In genomic region chr19:3946715-3947114, GRCm38 (mm10) we compare ENCODE assay signal across 8 mouse cellular contexts. TPM values are rescaled to one million over a fixed set of nuclear protein-coding genes. Genes with fewer than 3 reads are reported as not detected.
DNase-seq lines count a peak whose midpoint lies in the region; ATAC-seq lines count a peak whose summit lies in the region.

No protein-coding gene starts in this region.

- 11% methylated on average over 2 of the region's 2 CpGs for WGBS in embryonic facial prominence, embryonic 11.5 days

- H3K4me2 ChIP-seq in embryonic facial prominence, embryonic 11.5 days (ENCODE audit: low read depth, low read length), result no peak overlapping the region

- no peaks in the 10 kb centered on the region for H3K36me3 ChIP-seq in embryonic facial prominence, embryonic 11.5 days (replicated peaks; ENCODE audit: control insufficient read depth, insufficient read depth, low read depth, low read length)

- intact Hi-C loops in heart, postnatal 10 days (cut with DNase I), result loop anchor here (1.0 kb wide), 2 partner anchors 34 to 66 kb away; partner anchors contain the start of gene Ndufv1

- no peak overlapping the region for H3K4me3 ChIP-seq in embryonic facial prominence, embryonic 11.5 days (ENCODE audit: low read depth, low read length)

- no peak; the same call in 1 of the 2 replicates for ATAC-seq in cerebellum, adult (ENCODE audit: insufficient number of reproducible peaks, low FRiP score, low TSS enrichment)
- peak; percentile 62; the same call in 1 of the 2 replicates for ATAC-seq in embryonic facial prominence, embryonic 11.5 days (replicated peaks; ENCODE audit: insufficient number of reproducible peaks, low FRiP score, low TSS enrichment, low read depth)
- peak; percentile 64 for ATAC-seq in megakaryocyte, adult 5-6 weeks (ENCODE audit: poor library complexity, severe bottlenecking)

- H3K4me1 ChIP-seq in embryonic facial prominence, embryonic 11.5 days (ENCODE audit: control insufficient read depth, insufficient read depth, low read length), result no peaks in the 10 kb centered on the region

- no peak overlapping the region for H3K27ac ChIP-seq in embryonic facial prominence, embryonic 11.5 days (replicated peaks; ENCODE audit: low read depth, low read length)

- no peaks in the 10 kb centered on the region for H3K9me3 ChIP-seq in embryonic facial prominence, embryonic 11.5 days (replicated peaks; ENCODE audit: control insufficient read depth, low read length)

- no peak overlapping the region for H3K9ac ChIP-seq in embryonic facial prominence, embryonic 11.5 days (replicated peaks; ENCODE audit: low read length)

- peak; percentile 51 for DNase-seq in cerebellum, adult 11 months
- DNase-seq in adrenal gland, adult 18-20 months (ENCODE audit: low spot score in 2 of 2), result peak; percentile 63 to 70
- DNase-seq in embryonic facial prominence, embryonic 11.5 days (ENCODE audit: low spot score), result peak; percentile 79
- peak; percentile 80 to 86 for DNase-seq in heart, postnatal 10 days
- DNase-seq in layer of hippocampus, adult 9-10 months (ENCODE audit: low spot score), result peak; percentile 53
- DNase-seq in right cerebral cortex, adult 2 months (ENCODE audit: low spot score in 2 of 2), result peak; percentile 79 to 80

- H3K27me3 ChIP-seq in embryonic facial prominence, embryonic 11.5 days (ENCODE audit: control insufficient read depth, insufficient read depth, low read length), result no peaks in the 10 kb centered on the region

RNA-seq across cellular contexts. Expression of gene Unc93b1, which starts 11.7 kb away (rescaled TPM):
- 10 to 100 TPM; 53.3 to 64.4 TPM for total RNA-seq in adrenal gland, adult 18-20 months (2021)
- polyA plus RNA-seq in embryonic facial prominence, embryonic 11.5 days (2014; fragmentation: Nextera tagmentation; extraction: Ambion mirVana), result 6.0 and 6.3 TPM in 2 replicates
- total RNA-seq in heart, postnatal 10 days (2021), result 10 to 100 TPM; 19.7 to 24.5 TPM
- total RNA-seq in megakaryocyte, adult 5-6 weeks (2015), result 242 and 258 TPM in 2 replicates
- total RNA-seq in megakaryocyte, adult 5-6 weeks (2017), result 447 and 483 TPM in 2 replicates

RNA-seq across cellular contexts. Expression of gene Aldh3b3, which starts 11.7 kb away (rescaled TPM):
- 1 to 10 TPM in 1 of 2 experiments, under 1 TPM in 1; 0.29 to 1.0 TPM for total RNA-seq in adrenal gland, adult 18-20 months (2021)
- polyA plus RNA-seq in embryonic facial prominence, embryonic 11.5 days (2014; fragmentation: Nextera tagmentation; extraction: Ambion mirVana), result not detected in 2 replicates
- total RNA-seq in heart, postnatal 10 days (2021), result under 1 TPM; 0.10 to 0.24 TPM
- total RNA-seq in megakaryocyte, adult 5-6 weeks (2015), result 1.4 and 2.7 TPM in 2 replicates
- 2.4 TPM in 2 replicates for total RNA-seq in megakaryocyte, adult 5-6 weeks (2017)

RNA-seq across cellular contexts. Expression of gene Aldh3b1, which starts 17.1 kb away (rescaled TPM):
- 100 to 1,000 TPM in 1 of 2 experiments, 10 to 100 TPM in 1; 14.4 to 169 TPM for total RNA-seq in adrenal gland, adult 18-20 months (2021)
- 0.49 and 1.00 TPM in 2 replicates for polyA plus RNA-seq in embryonic facial prominence, embryonic 11.5 days (2014; fragmentation: Nextera tagmentation; extraction: Ambion mirVana)
- total RNA-seq in heart, postnatal 10 days (2021), result 1 to 10 TPM; 2.6 to 2.7 TPM
- 47.3 and 48.1 TPM in 2 replicates for total RNA-seq in megakaryocyte, adult 5-6 weeks (2015)
- total RNA-seq in megakaryocyte, adult 5-6 weeks (2017), result 104 TPM in 2 replicates

RNA-seq across cellular contexts. Expression of gene Aldh3b2, which starts 25.4 kb away (rescaled TPM):
- 10 to 100 TPM in 1 of 2 experiments, 1 to 10 TPM in 1; 6.7 to 13.8 TPM for total RNA-seq in adrenal gland, adult 18-20 months (2021)
- polyA plus RNA-seq in embryonic facial prominence, embryonic 11.5 days (2014; fragmentation: Nextera tagmentation; extraction: Ambion mirVana), result 1.2 and 1.6 TPM in 2 replicates
- under 1 TPM; 0.32 to 0.72 TPM for total RNA-seq in heart, postnatal 10 days (2021)
- total RNA-seq in megakaryocyte, adult 5-6 weeks (2015), result 0.18 and 2.2 TPM in 2 replicates
- 0.28 and 0.55 TPM in 2 replicates for total RNA-seq in megakaryocyte, adult 5-6 weeks (2017)

RNA-seq across cellular contexts. Expression of gene Ndufs8, which starts 34.1 kb away (rescaled TPM):
- 100 to 1,000 TPM; 344 to 380 TPM for total RNA-seq in adrenal gland, adult 18-20 months (2021)
- 248 and 267 TPM in 2 replicates for polyA plus RNA-seq in embryonic facial prominence, embryonic 11.5 days (2014; fragmentation: Nextera tagmentation; extraction: Ambion mirVana)
- 100 to 1,000 TPM; 358 to 371 TPM for total RNA-seq in heart, postnatal 10 days (2021)
- total RNA-seq in megakaryocyte, adult 5-6 weeks (2015), result 213 and 215 TPM in 2 replicates
- total RNA-seq in megakaryocyte, adult 5-6 weeks (2017), result 60.4 and 83.5 TPM in 2 replicates

Comparison
In these comparisons a context has a peak if more than half of its experiments do, and no peak if none do; other contexts are left out.
1. RNA of gene Aldh3b1, which starts 17.1 kb away (total RNA-seq): 14.4 to 169 TPM in adrenal gland, adult 18-20 months and 47.3 to 104 TPM in megakaryocyte, adult 5-6 weeks; 2.6 to 2.7 TPM in heart, postnatal 10 days; every median in the first group is over 4 times any median in the second.
2. Peak in every context shown above with its lines, with median percentiles within 50 percentile points of each other: DNase-seq.